Mouse (Mus musculus): ENCODE results near the gene Zfp683. TPM values are rescaled to one million over a fixed set of nuclear protein-coding genes. Genes with fewer than 3 reads are reported as not detected.

The Zfp683 gene
- total RNA-seq, 1 experiment from 2014 or later = 0.58 TPM

GRCm38 (mm10) chr4:134043041-134043440 lies 10.6 kb upstream of the Zfp683 start:
- no peak for ATAC-seq (ENCODE audit: extremely low read depth, insufficient number of reproducible peaks, low FRiP score, poor library complexity, severe bottlenecking)

GRCm38 (mm10) chr4:134047648-134048047 lies 6.0 kb upstream of the Zfp683 start:
- no peak for ATAC-seq (ENCODE audit: extremely low read depth, insufficient number of reproducible peaks, low FRiP score, poor library complexity, severe bottlenecking)

GRCm38 (mm10) chr4:134051912-134052311 lies 1.7 kb upstream of the Zfp683 start:
- ATAC-seq (ENCODE audit: extremely low read depth, insufficient number of reproducible peaks, low FRiP score, poor library complexity, severe bottlenecking) = no peak

GRCm38 (mm10) chr4:134052560-134052959 lies 1.1 kb upstream of the Zfp683 start:
- no peak for ATAC-seq (ENCODE audit: extremely low read depth, insufficient number of reproducible peaks, low FRiP score, poor library complexity, severe bottlenecking)

GRCm38 (mm10) chr4:134058166-134058715 lies 4.6 kb downstream of the Zfp683 start:
- no peak for ATAC-seq (ENCODE audit: extremely low read depth, insufficient number of reproducible peaks, low FRiP score, poor library complexity, severe bottlenecking)

- ATAC-seq (ENCODE audit: extremely low read depth, insufficient number of reproducible peaks, low FRiP score, poor library complexity, severe bottlenecking) = no peak
These were observed 5.3 kb downstream of the Zfp683 start for GRCm38 (mm10) chr4:134058908-134059307.

- ATAC-seq (ENCODE audit: extremely low read depth, insufficient number of reproducible peaks, low FRiP score, poor library complexity, severe bottlenecking) = no peak
These were observed 6.7 kb downstream of the Zfp683 start, which contains the start of gene Crybg2 for GRCm38 (mm10) chr4:134060135-134060865. Gene Crybg2, plus strand, starts transcription at chr4:134060815.

- ATAC-seq (ENCODE audit: extremely low read depth, insufficient number of reproducible peaks, low FRiP score, poor library complexity, severe bottlenecking) = no peak
These were observed 7.7 kb downstream of the Zfp683 start for GRCm38 (mm10) chr4:134061166-134061830.

- ATAC-seq (ENCODE audit: extremely low read depth, insufficient number of reproducible peaks, low FRiP score, poor library complexity, severe bottlenecking) = no peak
These were observed 8.4 kb downstream of the Zfp683 start for GRCm38 (mm10) chr4:134061944-134062446.

- ATAC-seq (ENCODE audit: extremely low read depth, insufficient number of reproducible peaks, low FRiP score, poor library complexity, severe bottlenecking) = no peak
These were observed 8.9 kb downstream of the Zfp683 start for GRCm38 (mm10) chr4:134062561-134062960.

GRCm38 (mm10) chr4:134065431-134066004 lies 11.9 kb downstream of the Zfp683 start:
- no peak for ATAC-seq (ENCODE audit: extremely low read depth, insufficient number of reproducible peaks, low FRiP score, poor library complexity, severe bottlenecking)

- ATAC-seq (ENCODE audit: extremely low read depth, insufficient number of reproducible peaks, low FRiP score, poor library complexity, severe bottlenecking) = no peak
These were observed 13.7 kb downstream of the Zfp683 start for GRCm38 (mm10) chr4:134067383-134067782.

- ATAC-seq (ENCODE audit: extremely low read depth, insufficient number of reproducible peaks, low FRiP score, poor library complexity, severe bottlenecking) = no peak
These were observed 14.4 kb downstream of the Zfp683 start for GRCm38 (mm10) chr4:134067833-134068544.

- no peak for ATAC-seq (ENCODE audit: extremely low read depth, insufficient number of reproducible peaks, low FRiP score, poor library complexity, severe bottlenecking)
These were observed 15.3 kb downstream of the Zfp683 start for GRCm38 (mm10) chr4:134068793-134069580.

GRCm38 (mm10) chr4:134078694-134079093 lies 25.1 kb downstream of the Zfp683 start:
- no peak for ATAC-seq (ENCODE audit: extremely low read depth, insufficient number of reproducible peaks, low FRiP score, poor library complexity, severe bottlenecking)

- ATAC-seq (ENCODE audit: extremely low read depth, insufficient number of reproducible peaks, low FRiP score, poor library complexity, severe bottlenecking) = no peak
These were observed 27.0 kb downstream of the Zfp683 start for GRCm38 (mm10) chr4:134080674-134081073.

- ATAC-seq (ENCODE audit: extremely low read depth, insufficient number of reproducible peaks, low FRiP score, poor library complexity, severe bottlenecking) = peak; percentile 90
These were observed 28.2 kb downstream of the Zfp683 start for GRCm38 (mm10) chr4:134081730-134082386.

GRCm38 (mm10) chr4:134082460-134082859 lies 28.8 kb downstream of the Zfp683 start:
- ATAC-seq (ENCODE audit: extremely low read depth, insufficient number of reproducible peaks, low FRiP score, poor library complexity, severe bottlenecking) = no peak
